Mouse (Mus musculus) testis, postnatal 10 days (tissue): ENCODE data around the gene Cers6.

ENCODE experiments used
- DNase-seq: peaks from one replicate; pipeline ENCODE4 v3.0.0; 2021; ENCODE audit warnings: low spot score

Gene Cers6

DNA sequence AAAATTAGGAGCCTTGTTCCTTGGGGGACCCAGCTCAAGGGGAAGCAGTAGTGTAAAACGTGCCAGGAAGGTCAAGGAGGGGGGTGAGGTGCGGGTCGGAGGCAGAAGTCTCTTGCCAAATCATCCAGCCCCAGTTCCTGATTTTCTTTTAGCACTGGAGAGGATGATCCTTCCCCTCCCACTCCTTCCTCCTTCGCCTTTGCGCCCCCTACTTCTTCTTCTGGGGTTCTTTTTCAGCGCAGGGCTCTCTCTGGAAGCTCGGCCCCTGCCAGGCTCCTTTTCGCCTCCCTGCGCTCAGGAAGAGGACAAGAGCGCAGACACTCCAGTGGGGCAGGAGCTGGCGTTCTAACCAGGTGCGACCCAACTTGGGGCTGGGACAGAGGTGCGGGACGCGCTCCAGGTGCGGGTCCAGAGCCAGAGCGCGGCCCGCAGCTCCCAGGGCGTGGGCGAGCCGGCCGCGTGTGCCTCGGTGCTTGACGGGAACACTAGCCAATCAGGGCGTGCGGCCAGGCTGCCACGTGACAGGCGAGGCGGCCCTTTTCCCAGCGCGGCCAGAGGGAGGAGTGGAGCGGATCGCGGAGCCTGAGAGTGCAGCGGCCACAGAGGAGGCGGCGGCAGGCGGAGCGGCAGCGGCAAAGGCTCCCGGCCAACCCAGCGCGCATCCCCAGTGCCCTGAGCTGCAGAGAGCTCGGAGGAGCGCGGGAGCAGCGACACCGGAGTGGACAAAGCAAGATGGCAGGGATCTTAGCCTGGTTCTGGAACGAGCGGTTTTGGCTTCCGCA, at the start of gene Cers6:
Cers6 (plus strand) TSS at position 538 of the 782 bp plus-strand sequence.
- peak; percentile 98 for DNase-seq

GRCm38 (mm10) chr2:68814409-68814808, 46.8 kb upstream of the Cers6 start:
- DNase-seq: no peak

DNA sequence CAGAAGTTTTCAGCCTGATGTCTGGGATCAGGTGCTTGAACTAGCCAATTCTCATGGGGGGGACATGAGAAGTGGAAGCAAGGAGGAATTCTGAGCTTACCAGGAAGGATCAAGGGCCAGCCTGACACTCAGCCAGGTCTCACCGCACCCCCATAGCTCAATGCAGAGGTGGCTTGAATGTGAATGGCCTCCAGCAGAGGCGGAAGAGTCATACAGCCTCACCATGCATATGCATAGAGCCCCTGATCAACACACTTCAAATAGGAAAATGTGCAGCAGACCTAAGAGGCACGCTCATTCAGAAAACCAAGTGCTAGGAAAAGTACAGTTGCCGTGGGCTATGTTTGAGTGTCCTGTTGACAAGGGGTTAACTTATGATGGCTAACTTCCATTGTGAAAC, 42.2 kb upstream of the Cers6 start:
- DNase-seq: no peak

DNA sequence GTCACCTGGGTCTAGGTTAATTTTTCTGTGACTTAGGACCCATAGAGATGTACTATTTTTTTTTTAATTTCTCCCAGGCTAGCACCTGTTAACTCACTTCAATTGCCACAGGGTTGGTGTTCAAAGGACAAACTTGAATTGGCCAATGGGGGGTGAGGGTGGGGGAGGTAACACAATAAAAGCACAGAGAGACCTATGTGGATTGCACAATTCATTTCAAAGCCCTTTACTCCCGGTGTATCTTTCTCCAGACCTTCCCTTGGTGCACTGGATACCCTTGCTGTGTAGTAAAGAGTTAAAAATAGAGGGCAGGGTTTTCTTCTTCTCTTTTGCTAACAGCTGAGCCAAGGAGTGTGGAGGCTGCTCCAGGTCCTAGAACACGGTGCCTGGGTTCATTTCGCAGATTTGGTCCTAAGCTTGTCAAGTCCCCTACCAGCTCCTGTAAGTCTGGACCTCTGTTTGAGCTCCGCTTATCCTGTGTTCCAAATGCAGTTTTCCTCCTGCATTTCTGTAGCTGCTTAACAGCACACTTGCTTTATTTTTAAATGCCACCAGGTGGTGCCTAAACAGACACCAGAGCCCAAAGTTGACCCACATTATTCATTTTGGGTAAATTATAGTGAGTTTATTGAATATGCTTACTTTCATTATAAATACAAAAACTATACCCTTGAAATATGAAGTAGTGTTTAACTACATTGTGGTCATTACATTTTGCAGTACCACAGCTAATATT, 38.9 kb upstream of the Cers6 start:
- no peak for DNase-seq

DNA sequence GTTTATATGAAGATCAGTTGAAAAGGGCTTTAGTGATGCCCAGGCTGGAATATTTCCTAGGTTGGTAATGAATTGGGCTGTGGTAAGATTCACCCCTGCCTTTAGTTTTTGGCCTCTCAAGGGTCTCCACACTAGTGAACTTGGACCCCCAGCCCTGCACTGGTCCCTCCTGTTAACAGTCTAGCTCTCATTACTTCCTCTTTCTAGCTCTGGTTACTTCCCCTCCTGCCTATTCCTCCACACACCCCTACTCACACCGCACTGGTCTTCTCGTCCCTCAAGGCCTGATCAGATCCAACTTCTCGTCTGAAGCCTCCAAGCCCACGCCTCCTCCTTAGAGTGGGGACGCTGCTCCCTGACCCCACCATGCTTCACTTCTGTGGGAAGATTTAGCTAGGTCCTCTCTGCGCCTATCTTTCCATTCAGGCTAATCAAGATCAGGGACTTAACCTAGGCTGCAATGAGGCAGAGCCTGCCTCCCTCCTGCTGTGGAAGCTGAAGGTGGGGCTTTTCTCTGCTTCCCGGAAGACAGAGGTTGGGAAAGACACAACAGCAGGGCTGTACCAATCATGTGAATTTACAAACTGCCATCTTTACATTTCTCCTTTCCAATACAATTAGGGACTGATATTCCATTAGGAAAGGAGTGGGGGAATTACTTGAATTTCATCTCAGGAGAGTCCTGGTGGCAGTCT, 35.8 kb upstream of the Cers6 start:
- DNase-seq: no peak

- no peak for DNase-seq
Observed at GRCm38 (mm10) chr2:68843330-68843729, 17.9 kb upstream of the Cers6 start.

DNA sequence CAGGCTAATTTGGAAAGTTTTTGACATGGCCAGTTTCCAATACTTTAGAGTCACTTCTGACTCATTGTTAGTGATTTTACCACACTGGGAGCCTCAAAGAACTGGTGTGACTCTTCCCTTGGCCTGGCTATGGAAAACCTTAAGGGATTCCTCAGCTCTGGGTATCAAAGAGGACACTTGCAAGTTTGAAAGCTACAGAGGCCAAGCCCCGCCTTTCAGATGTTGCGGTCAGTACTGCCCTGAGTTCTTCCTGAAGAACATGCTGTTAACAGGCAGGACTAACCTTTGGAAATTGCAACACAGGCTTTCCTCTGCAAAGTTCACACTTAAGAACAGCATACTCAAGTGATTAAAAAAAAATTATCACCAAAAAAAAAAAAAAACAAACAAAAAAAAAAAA, 16.7 kb upstream of the Cers6 start:
- DNase-seq: no peak

- no peak for DNase-seq
Observed at GRCm38 (mm10) chr2:68845002-68845740, 16.1 kb upstream of the Cers6 start.

DNA sequence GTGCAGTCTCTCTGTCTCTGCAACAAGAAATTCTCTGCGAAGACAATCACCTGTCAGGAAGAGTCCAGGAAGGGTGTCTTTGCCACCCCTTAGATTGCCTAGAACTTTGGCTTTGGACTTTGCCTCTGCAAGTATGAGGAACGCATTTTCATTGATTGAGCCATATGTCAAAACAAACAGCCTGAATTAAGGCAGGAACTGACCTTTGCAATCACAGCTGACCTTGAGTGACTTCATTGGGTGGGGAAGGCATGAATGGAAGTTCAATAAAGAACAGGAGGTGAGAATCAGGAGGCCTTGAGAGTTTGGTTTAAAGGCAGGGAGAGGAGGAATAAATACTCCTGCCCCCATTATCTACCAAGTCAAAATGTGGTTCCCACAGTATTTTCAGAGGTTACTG, 850 bp upstream of the Cers6 start:
- no peak for DNase-seq

- peak; percentile 75 for DNase-seq
Observed at GRCm38 (mm10) chr2:68861721-68862463, 651 bp downstream of the Cers6 start.

- no peak for DNase-seq
Observed at GRCm38 (mm10) chr2:68862464-68863266, 1.4 kb downstream of the Cers6 start.

DNA sequence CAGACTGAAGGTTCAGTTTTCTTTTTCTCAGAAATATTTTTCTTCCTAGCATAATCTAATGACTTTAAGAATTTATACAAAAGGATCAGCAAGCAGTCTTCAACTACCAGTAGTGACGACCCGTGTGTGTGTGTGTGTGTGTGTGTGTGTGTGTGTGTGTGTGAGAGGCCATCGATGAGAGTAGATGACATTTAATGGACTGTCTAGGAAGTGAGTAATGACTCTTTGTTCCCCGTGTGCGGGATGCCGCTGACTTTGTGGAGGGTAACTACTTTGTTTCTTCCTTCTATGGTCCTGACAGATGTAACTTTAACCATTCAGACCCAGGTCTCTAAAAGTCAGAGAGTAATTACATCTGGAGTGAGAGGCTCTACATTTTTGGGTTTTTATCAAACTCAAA, 2.3 kb downstream of the Cers6 start:
- no peak for DNase-seq

DNA sequence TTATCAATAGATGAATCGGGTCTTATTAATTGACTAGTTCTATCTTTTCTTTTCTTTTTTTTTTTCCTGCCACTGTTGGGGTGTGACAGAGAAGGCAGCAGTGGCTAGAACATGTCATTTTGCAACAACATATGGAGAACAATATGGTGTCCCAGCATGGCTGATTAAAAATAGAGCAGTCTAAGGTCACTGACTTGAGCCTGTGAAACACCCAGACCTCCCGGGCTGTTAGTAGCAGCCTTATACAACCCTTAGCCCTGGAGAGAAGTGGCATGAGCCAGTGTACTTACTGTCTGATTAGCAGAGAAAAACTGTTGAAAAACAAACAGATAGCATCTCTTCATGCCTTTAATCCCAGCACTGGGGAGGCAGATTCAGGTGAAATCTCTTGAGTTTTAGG, 3.1 kb downstream of the Cers6 start:
- DNase-seq: no peak

GRCm38 (mm10) chr2:68867148-68867547, 5.9 kb downstream of the Cers6 start:
- DNase-seq: no peak

DNA sequence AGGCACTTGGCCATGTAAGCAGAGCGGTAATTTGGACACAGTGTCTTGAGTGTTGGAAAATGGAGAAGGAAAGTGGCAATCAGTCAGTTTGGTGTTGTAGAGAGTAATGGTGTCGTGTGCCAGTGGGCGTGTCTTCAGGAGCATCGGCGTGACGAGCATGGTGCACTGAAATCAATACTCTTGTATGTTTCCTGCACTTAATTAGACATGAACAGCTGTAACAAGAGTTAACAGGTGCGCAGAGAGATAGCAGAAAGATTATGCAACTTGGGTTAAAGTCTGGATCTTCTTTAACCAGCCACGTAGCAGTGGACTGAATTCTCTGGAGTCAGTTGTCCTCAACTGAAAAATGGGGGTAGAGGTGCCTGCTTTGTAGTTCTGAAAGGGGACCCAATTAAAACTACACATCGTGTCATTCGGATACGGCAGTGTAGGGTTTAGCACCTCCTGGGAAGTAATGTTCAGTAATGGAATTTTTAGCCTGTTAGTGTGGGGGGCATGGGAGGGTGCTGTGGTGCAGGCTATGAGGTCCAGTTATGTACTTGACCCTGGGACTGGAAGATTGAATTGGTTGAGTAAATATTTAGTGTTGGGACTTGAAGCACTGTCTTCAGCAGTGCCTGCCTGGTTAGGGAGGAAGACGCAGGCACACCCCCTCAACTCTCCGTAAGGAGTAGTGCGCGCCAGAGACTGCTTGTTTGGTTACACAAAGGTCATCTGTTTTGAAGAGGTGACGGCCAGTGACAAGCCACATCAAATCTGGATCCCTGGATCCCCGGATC, 9.9 kb downstream of the Cers6 start:
- DNase-seq: no peak

DNA sequence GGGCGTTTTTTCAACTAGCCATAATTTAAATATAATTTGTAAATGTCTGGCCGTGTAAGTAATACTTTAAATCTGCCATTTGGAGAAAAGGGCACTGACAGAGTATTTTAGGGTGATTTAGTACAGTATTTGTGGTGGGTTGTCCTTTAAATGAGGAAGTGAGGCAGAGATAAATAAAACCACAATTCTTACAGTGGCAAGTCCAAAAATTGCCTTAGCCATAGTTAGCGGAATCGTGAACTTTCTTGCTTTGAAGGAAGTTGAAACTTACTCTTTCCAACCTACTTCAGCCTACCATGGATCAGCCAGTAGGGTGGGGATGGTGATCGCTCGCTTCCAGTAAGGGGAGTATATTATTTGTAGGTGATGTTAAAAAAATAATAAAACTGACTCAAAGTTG, 11.8 kb downstream of the Cers6 start:
- DNase-seq: no peak

- DNase-seq: peak; percentile 65
Observed at GRCm38 (mm10) chr2:68873653-68874441, 12.6 kb downstream of the Cers6 start.

DNA sequence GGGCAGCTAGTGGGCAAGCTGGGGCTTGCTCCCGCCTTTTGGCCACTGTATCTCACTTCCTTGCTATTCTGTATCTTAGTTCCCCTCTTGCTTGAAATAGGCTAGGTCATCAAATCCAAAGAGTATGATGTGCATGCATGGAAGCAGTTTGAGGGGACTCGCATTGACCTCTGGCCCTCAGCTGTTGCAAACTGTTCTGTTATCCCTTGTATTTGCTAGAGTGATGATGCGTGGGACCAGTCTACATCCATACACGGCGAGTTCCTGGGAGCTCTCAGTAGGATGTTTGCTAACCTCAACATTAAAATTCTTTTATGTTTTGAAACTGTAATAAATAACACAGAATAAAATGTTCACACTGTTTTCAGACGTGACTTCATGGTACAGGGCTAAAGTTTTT, 13.3 kb downstream of the Cers6 start:
- DNase-seq: no peak

DNA sequence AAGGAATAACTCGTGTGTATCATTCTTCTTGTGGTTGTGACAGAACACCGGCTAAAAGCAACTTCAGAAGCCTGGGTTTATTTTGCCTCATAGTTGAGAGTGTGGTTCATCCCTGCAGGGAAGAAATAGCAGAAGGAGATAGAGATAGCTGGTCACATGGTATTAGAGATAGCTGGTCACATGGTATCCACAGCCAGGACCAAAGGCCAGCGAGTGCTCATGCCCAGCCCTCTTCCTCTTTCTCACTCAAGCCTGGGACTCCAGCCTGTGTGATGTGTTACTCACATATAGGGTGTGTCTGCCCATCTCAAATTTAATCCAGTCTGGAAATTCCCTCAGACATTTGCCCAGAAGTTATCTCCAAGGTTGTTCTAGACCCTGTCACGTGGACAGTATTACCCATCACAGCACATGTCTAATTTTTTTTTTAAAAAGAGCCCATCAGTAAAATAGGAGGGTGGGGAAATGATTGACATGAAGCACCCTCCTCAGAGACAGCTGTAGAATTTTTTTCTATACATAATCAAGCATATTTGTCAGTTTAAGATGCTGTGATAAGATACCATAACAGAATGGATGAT, 17.9 kb downstream of the Cers6 start:
- DNase-seq: no peak
